Comparison of ENCODE assay signal across 14 mouse cellular contexts in the genomic region with DNA sequence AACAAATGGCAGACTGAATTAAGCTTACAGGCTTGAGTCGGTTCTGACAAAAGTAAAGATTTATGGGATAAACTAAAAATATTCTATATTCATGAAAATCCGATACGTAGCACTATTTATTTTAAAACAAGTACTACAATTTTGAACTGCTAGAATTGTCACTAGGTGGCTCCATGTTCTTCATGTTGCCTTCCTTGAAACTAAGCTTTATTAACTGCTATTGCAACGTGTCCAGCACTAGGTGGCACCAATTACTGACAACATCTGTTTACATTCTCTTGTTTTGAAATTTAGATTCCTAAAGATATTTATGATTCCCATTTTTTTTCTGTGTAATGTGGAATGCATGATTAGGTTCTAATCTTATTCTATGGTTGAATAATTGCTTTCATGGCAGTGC.
DNase-seq lines count a peak whose midpoint lies in the region; ATAC-seq lines count a peak whose summit lies in the region.
"Had no signal": no experiment of that assay in that cellular context is flagged by ENCODE, and none has a peak within 500 bp of the region (broad histone marks: within the 10 kb centered on the region; RNA-seq: fewer than 3 reads in every experiment).

No protein-coding gene starts in this region.

- H3K4me2 ChIP-seq in embryonic facial prominence, embryonic 14.5 days (ENCODE audit: low read depth, low read length), result no peak overlapping the region
- H3K4me2 ChIP-seq: midbrain, embryonic 11.5 days; neural tube, embryonic 13.5 days had no signal

- H3K9me3 ChIP-seq in embryonic facial prominence, embryonic 14.5 days (ENCODE audit: control insufficient read depth, low read length), result no peaks in the 10 kb centered on the region
- H3K9me3 ChIP-seq: neural tube, embryonic 13.5 days had no signal

- no peak overlapping the region for H3K9ac ChIP-seq in embryonic facial prominence, embryonic 14.5 days (ENCODE audit: low read depth, low read length)
- H3K9ac ChIP-seq: neural tube, embryonic 13.5 days had no signal

- H3K27ac ChIP-seq in embryonic facial prominence, embryonic 14.5 days (replicated peaks; ENCODE audit: low read depth, low read length), result no peak overlapping the region
- H3K27ac ChIP-seq: neural tube, embryonic 13.5 days had no signal

- H3K27me3 ChIP-seq in embryonic facial prominence, embryonic 14.5 days (replicated peaks; ENCODE audit: control insufficient read depth, insufficient read depth, low read length), result no peaks in the 10 kb centered on the region
- H3K27me3 ChIP-seq: neural tube, embryonic 13.5 days had no signal

- H3K4me3 ChIP-seq in embryonic facial prominence, embryonic 14.5 days (ENCODE audit: low read depth, low read length), result no peak overlapping the region
- H3K4me3 ChIP-seq: neural tube, embryonic 13.5 days had no signal

- no peaks in the 10 kb centered on the region for H3K4me1 ChIP-seq in embryonic facial prominence, embryonic 14.5 days (ENCODE audit: control insufficient read depth, insufficient read depth, low read length)
- H3K4me1 ChIP-seq: neural tube, embryonic 13.5 days had no signal

- 69% methylated on average over 4 of the region's 4 CpGs for WGBS in embryonic facial prominence, embryonic 14.5 days

- DNase-seq in embryo, embryonic 10 days (ENCODE audit: low spot score), result peak; percentile 6
- no peak for DNase-seq in embryo, embryonic 9.5 days (ENCODE audit: extremely low spot score)
- DNase-seq in kidney, adult 9 months, result peak; percentile 0
- no peak for DNase-seq in kidney, adult 11 months
- peak; percentile 8 for DNase-seq in ovary, postnatal 14 days (ENCODE audit: low spot score)
- DNase-seq in ovary, postnatal 10 days (ENCODE audit: low spot score), result no peak
- DNase-seq in embryonic facial prominence, embryonic 14.5 days (ENCODE audit: low spot score), result peak; percentile 18
- no peak for DNase-seq in thymus, postnatal 25 days
- DNase-seq: gastrocnemius, postnatal 36 days; left cerebral cortex, postnatal 4 days had no signal

- no peaks in the 10 kb centered on the region for H3K36me3 ChIP-seq in embryonic facial prominence, embryonic 14.5 days (ENCODE audit: control insufficient read depth, insufficient read depth, low read length)
- H3K36me3 ChIP-seq: neural tube, embryonic 13.5 days had no signal

- no peak for ATAC-seq in embryonic facial prominence, embryonic 14.5 days (ENCODE audit: low read depth)
- ATAC-seq: CD4-positive, CD25-positive, alpha-beta regulatory T cell, adult 4 months; inflammation-experienced regulatory T-cells, adult 6 months had no signal

Comparison
In these comparisons a context has a peak if more than half of its experiments do, and no peak if none do; other contexts are left out.
1. DNase-seq: peak in embryo, embryonic 10 days (single experiment), kidney, adult 9 months (single experiment), ovary, postnatal 14 days (single experiment) and embryonic facial prominence, embryonic 14.5 days (single experiment); none in embryo, embryonic 9.5 days (single experiment), kidney, adult 11 months (single experiment), ovary, postnatal 10 days (single experiment) and thymus, postnatal 25 days (single experiment).